Mouse (Mus musculus): ENCODE measurements at regions not wholly inside any gene's neighbourhood (a gene's known extent, or its start where the extent isn't known, plus 50 kb on each side); places are given as distances from the start of the nearest gene placed in this dataset.

GRCm38 (mm10) chr2:21129621-21130020, 75.5 kb downstream of the Enkur start:
- no peak overlapping the region for H3K4me2 ChIP-seq
- no peaks in the 10 kb centered on the region for H3K9me3 ChIP-seq (replicated peaks)
- 75% methylated on average over 7 of the region's 7 CpGs for WGBS
- no peaks in the 10 kb centered on the region for H3K27me3 ChIP-seq
- H3K4me1 ChIP-seq (replicated peaks) = no peaks in the 10 kb centered on the region
- no peak overlapping the region for H3K27ac ChIP-seq
- H3K4me3 ChIP-seq = no peak overlapping the region
- H3K36me3 ChIP-seq = no peaks in the 10 kb centered on the region
- H3K9ac ChIP-seq = no peak overlapping the region
- ATAC-seq (replicated peaks; ENCODE audit: insufficient number of reproducible peaks, insufficient read depth, low FRiP score, low read depth) = no peak

DNA sequence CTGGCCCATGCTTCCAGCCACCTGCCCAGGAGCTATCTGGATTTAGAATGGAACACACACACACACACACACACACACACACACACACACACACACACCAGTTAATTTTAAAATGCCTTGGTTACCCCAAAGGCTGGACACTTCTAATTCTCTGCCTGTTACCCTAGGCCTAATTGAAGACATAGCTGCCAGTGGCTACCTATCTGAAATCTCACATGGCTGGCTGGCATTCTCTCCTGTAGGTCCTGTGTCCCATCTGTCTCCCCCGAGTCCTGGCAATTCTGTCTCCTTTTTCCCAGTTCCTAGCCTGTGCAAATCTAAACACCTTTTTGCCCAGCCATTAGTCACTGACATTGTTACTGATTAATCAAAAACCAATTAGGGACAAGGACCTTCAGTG, 78.6 kb downstream of the Enkur start:
- no peak for ATAC-seq (replicated peaks; ENCODE audit: insufficient number of reproducible peaks, insufficient read depth, low FRiP score, low read depth)
- H3K9me3 ChIP-seq (replicated peaks) = no peaks in the 10 kb centered on the region
- H3K4me1 ChIP-seq (replicated peaks) = no peaks in the 10 kb centered on the region
- no peak overlapping the region for H3K27ac ChIP-seq
- 59% methylated on average over 1 of the region's 1 CpGs for WGBS
- H3K36me3 ChIP-seq = no peaks in the 10 kb centered on the region
- no peaks in the 10 kb centered on the region for H3K27me3 ChIP-seq
- H3K9ac ChIP-seq = no peak overlapping the region
- no peak overlapping the region for H3K4me3 ChIP-seq
- no peak overlapping the region for H3K4me2 ChIP-seq

DNA sequence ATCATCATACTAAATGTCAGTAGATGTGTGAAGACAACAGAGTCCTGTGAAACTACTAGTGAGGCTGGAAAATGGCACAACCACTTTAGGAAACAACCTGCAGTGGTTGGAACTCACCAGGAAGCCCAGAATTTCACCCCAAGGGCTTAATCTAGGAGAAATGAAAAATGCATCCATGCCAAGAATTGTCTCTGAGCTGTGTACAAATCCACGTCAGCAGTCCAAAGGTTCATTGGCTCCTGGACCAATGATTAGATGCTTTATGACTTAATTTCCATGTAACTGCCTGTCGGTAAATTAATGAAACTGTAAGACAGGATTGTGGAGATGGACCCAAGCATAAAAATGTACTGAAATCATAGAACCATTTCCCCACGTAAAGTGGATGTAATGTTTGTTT, 82.7 kb downstream of the Enkur start:
- H3K9ac ChIP-seq = no peak overlapping the region
- H3K27ac ChIP-seq = no peak overlapping the region
- no peak overlapping the region for H3K4me3 ChIP-seq
- no peaks in the 10 kb centered on the region for H3K9me3 ChIP-seq (replicated peaks)
- H3K36me3 ChIP-seq = no peaks in the 10 kb centered on the region
- WGBS = 69% methylated on average over 3 of the region's 3 CpGs
- ATAC-seq (replicated peaks; ENCODE audit: insufficient number of reproducible peaks, insufficient read depth, low FRiP score, low read depth) = no peak
- H3K4me1 ChIP-seq (replicated peaks) = no peaks in the 10 kb centered on the region
- H3K4me2 ChIP-seq = no peak overlapping the region
- H3K27me3 ChIP-seq = no peaks in the 10 kb centered on the region

DNA sequence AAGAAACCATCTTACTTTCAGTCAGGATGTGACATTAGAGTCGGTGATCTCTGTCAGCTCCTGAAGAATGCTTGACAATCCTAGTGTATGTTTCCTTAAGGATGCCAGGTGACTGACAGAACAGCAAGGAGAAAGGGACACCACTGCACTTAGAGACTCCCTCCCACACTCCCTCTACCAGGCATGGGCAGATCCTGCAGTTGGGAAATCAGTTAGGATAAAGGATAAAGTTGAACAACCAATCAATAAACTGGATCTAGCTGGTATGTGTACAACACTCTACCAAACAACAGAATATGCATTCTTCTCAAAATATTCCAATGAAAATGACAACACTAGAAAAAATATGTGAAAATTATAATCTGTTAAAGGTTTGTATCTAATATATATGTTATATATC, 83.5 kb downstream of the Enkur start:
- ATAC-seq (replicated peaks; ENCODE audit: insufficient number of reproducible peaks, insufficient read depth, low FRiP score, low read depth) = no peak
- Histone ChIP-seq H3K4me2 (no peak overlapping the region), H3K9me3 (replicated peaks) (no peaks in the 10 kb centered on the region), H3K36me3 (no peaks in the 10 kb centered on the region), H3K27me3 (no peaks in the 10 kb centered on the region), H3K4me3 (no peak overlapping the region), H3K4me1 (replicated peaks) (no peaks in the 10 kb centered on the region), H3K9ac (no peak overlapping the region), H3K27ac (no peak overlapping the region)
- WGBS = 68% methylated on average over 1 of the region's 1 CpGs

DNA sequence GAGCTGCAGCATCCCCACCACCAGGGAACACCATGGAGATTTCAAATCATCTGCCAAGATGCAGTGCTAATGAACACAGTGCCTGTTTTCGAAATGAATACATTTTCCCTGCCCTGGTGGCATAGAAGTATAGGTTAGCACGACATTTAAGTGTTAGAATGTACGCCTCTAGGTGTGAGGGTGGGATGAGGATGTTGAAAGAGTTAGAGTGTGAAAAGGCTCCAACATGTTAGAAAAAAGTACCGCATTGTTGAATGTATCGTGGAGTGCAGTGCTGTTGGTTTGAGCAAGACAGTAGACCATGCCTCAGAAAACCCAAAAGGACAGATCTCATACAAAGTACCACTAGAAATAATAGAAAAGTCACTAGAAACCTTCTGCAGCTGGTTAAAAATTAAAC, 88.3 kb downstream of the Enkur start:
- Histone ChIP-seq H3K4me2 (no peak overlapping the region), H3K27ac (no peak overlapping the region), H3K4me1 (replicated peaks) (no peaks in the 10 kb centered on the region), H3K9me3 (replicated peaks) (no peaks in the 10 kb centered on the region), H3K9ac (no peak overlapping the region), H3K36me3 (no peaks in the 10 kb centered on the region), H3K27me3 (no peaks in the 10 kb centered on the region), H3K4me3 (no peak overlapping the region)
- no peak for ATAC-seq (replicated peaks; ENCODE audit: insufficient number of reproducible peaks, insufficient read depth, low FRiP score, low read depth)
- WGBS = 81% methylated on average over 5 of the region's 5 CpGs

DNA sequence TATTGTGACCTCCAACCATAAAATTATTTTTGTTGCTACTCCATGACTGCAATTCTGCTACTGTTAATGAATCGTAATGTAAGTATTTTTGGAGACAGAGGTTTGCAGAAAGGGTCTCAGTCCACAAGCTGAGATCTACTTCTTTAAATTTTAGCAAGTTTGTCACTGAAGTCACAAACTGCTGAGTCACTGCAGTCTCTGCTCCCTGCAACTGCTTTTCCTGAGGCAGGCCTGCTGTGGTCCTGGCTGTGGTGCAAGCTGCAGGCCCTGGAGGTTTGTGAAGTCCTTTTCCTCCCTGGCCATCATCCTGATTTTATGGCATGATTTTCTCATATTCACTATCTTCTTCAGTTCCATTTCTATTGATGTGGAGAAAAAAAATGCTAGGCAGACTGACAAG, 93.6 kb downstream of the Enkur start:
- Histone ChIP-seq H3K4me2 (no peak overlapping the region), H3K36me3 (no peaks in the 10 kb centered on the region), H3K27me3 (no peaks in the 10 kb centered on the region), H3K4me3 (no peak overlapping the region), H3K9me3 (replicated peaks) (no peaks in the 10 kb centered on the region), H3K4me1 (replicated peaks) (no peaks in the 10 kb centered on the region), H3K27ac (no peak overlapping the region), H3K9ac (no peak overlapping the region)
- no peak for ATAC-seq (replicated peaks; ENCODE audit: insufficient number of reproducible peaks, insufficient read depth, low FRiP score, low read depth)
- WGBS = 85% methylated on average over 1 of the region's 1 CpGs

DNA sequence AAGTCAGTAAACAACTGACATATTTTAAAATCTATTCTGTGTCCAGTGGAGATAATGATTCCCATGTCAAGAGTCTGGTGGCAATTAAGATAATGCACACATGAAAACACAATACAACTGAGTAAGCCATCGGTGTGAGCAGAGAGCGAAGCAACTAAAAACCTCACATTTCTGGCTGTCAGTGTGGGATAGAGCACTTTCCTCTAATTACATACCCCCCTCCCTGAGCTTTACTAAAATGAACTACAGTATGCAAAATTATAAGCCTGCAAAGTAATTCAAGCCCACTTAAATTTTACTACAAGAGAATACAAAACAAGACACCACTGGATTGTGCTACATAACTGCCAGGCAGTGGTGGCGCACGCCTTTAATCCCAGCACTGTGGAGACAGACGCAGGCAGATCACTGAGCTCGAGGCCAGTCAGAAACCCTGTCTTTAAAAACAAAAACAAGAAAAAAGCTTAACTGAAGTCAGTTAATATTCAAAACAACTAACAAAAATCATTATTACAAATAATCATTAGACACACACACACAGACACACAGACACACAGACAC, 104.8 kb downstream of the Enkur start:
- Histone ChIP-seq H3K9ac (no peak overlapping the region), H3K4me3 (no peak overlapping the region), H3K9me3 (replicated peaks) (no peaks in the 10 kb centered on the region), H3K4me1 (replicated peaks) (no peaks in the 10 kb centered on the region), H3K4me2 (no peak overlapping the region), H3K27ac (no peak overlapping the region), H3K36me3 (no peaks in the 10 kb centered on the region), H3K27me3 (no peaks in the 10 kb centered on the region)
- no peak for ATAC-seq (replicated peaks; ENCODE audit: insufficient number of reproducible peaks, insufficient read depth, low FRiP score, low read depth)
- WGBS = 85% methylated on average over 6 of the region's 6 CpGs

GRCm38 (mm10) chr2:21091058-21091971, 113.8 kb downstream of the Enkur start:
- H3K4me2 ChIP-seq = no peak overlapping the region
- no peak overlapping the region for H3K4me3 ChIP-seq
- no peaks in the 10 kb centered on the region for H3K36me3 ChIP-seq
- ATAC-seq (replicated peaks; ENCODE audit: insufficient number of reproducible peaks, insufficient read depth, low FRiP score, low read depth) = no peak
- 44% methylated on average over 4 of the region's 4 CpGs for WGBS
- no peaks in the 10 kb centered on the region for H3K9me3 ChIP-seq (replicated peaks)
- peaks cover 17% of the 10 kb centered on the region for H3K4me1 ChIP-seq (replicated peaks)
- peak overlapping the region; percentile 44; the same call in 1 of the 2 replicates for H3K27ac ChIP-seq
- H3K9ac ChIP-seq = no peak overlapping the region
- H3K27me3 ChIP-seq = no peaks in the 10 kb centered on the region

- 48% methylated on average over 5 of the region's 5 CpGs for WGBS
- Histone ChIP-seq H3K27ac (no peak overlapping the region), H3K36me3 (no peaks in the 10 kb centered on the region), H3K4me1 (replicated peaks) (no peaks in the 10 kb centered on the region), H3K9ac (no peak overlapping the region), H3K27me3 (no peaks in the 10 kb centered on the region), H3K4me3 (no peak overlapping the region), H3K4me2 (no peak overlapping the region), H3K9me3 (replicated peaks) (no peaks in the 10 kb centered on the region)
- ATAC-seq (replicated peaks; ENCODE audit: insufficient number of reproducible peaks, insufficient read depth, low FRiP score, low read depth) = no peak
Measured at GRCm38 (mm10) chr2:21085517-21085916, 116.8 kb upstream of the Arhgap21 start.

- no peak overlapping the region for H3K4me2 ChIP-seq
- no peaks in the 10 kb centered on the region for H3K36me3 ChIP-seq
- no peak overlapping the region for H3K27ac ChIP-seq
- H3K9ac ChIP-seq = no peak overlapping the region
- no peaks in the 10 kb centered on the region for H3K9me3 ChIP-seq (replicated peaks)
- H3K4me3 ChIP-seq = no peak overlapping the region
- WGBS = 87% methylated on average over 9 of the region's 9 CpGs
- no peaks in the 10 kb centered on the region for H3K4me1 ChIP-seq (replicated peaks)
- ATAC-seq (replicated peaks; ENCODE audit: insufficient number of reproducible peaks, insufficient read depth, low FRiP score, low read depth) = no peak
- no peaks in the 10 kb centered on the region for H3K27me3 ChIP-seq
Measured at GRCm38 (mm10) chr2:21067292-21067850, 98.7 kb upstream of the Arhgap21 start.

DNA sequence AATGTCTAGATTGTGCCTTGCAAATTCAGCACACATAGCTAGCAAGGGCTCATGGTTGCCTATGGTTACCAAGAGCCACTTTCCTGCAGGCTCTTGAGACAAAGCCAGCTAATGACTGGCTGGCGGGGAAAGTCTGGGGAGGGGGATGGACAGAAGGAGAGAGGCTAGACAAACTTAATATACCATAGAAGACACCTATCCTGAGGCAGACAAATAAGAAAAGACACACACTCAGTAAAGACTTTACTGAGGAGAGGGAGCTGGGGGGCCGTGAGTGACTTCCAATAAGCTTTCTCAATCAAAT, 91.6 kb upstream of the Arhgap21 start:
- no peak for ATAC-seq (replicated peaks; ENCODE audit: insufficient number of reproducible peaks, insufficient read depth, low FRiP score, low read depth)
- Histone ChIP-seq H3K36me3 (no peaks in the 10 kb centered on the region), H3K27ac (no peak overlapping the region), H3K4me3 (no peak overlapping the region), H3K4me2 (no peak overlapping the region), H3K9ac (no peak overlapping the region), H3K27me3 (no peaks in the 10 kb centered on the region), H3K9me3 (replicated peaks) (no peaks in the 10 kb centered on the region), H3K4me1 (replicated peaks) (no peaks in the 10 kb centered on the region)
- 71% methylated on average over 2 of the region's 2 CpGs for WGBS

Measured in heart, embryonic 15.5 days (tissue).